Mouse (Mus musculus): ENCODE results near the gene Kcnab1. TPM values are rescaled to one million over a fixed set of nuclear protein-coding genes. Genes with fewer than 3 reads are reported as not detected.

Gene Kcnab1
- polyA plus RNA-seq, 1 experiment from 2014 or later = 6.7 TPM

DNA sequence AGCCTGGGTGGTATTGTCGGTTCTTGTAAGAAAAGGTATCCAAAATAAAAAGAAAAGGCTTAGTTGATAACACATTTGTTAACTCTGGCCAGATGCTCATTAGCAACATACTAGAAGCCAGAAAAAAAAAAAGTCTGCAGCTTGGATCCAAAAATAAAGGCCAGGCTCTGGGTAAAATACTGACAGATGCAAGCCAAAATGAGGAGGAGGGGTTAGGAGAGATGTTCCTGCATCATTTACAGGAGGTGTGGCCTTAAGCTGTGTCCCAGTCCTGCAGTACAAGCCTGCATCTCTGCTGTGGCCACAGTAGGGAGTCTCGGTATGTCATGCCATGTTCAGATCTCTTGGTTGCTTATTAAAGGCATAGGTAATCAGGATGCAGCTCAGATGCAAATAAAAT, 179.8 kb downstream of the Kcnab1 start:
- no peak overlapping the region for H3K4me3 ChIP-seq
- no peaks in the 10 kb centered on the region for H3K27me3 ChIP-seq (ENCODE audit: low read depth, poor library complexity, severe bottlenecking)

DNA sequence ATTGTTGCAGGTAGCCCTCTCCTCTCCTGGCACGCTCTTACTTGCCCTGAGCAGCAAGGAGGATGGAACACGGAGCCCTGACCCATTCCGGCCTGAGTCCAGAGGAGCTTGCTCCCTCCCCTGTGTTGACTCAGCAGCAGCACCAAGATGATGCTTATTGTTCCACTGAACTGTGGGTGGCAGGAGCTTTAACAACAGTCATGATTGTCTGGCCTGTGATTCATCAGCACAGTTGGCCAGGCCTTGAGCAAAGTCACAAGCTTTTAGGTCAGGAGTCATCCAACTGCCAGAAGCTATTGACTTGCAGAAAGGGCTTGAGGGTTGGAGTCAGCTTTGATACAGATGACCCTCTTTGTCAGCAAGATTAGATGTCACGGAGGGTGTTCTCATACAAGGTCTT, 187.8 kb downstream of the Kcnab1 start:
- H3K36me3 ChIP-seq = no peaks in the 10 kb centered on the region
- H3K9me3 ChIP-seq (replicated peaks) = no peaks in the 10 kb centered on the region
- H3K27me3 ChIP-seq (ENCODE audit: low read depth, poor library complexity, severe bottlenecking) = peaks cover 25% of the 10 kb centered on the region
- DNase-seq (ENCODE audit: low spot score) = peak; percentile 16
- WGBS = 25% methylated on average over 4 of the region's 4 CpGs
- peaks cover 16% of the 10 kb centered on the region for H3K4me1 ChIP-seq
- H3K27ac ChIP-seq (replicated peaks) = no peak overlapping the region
- no peak overlapping the region for H3K4me3 ChIP-seq

More for the DNA sequence above, 179.8 kb downstream of the Kcnab1 start:
- no peak for DNase-seq (ENCODE audit: low spot score)
- no peak overlapping the region for H3K27ac ChIP-seq (replicated peaks)
- 0 out of 2 replicates have a peak, but pooled peaks cover 5% of the 10 kb centered on the region for H3K9me3 ChIP-seq (replicated peaks)
- no peaks in the 10 kb centered on the region for H3K36me3 ChIP-seq
- H3K4me1 ChIP-seq = no peaks in the 10 kb centered on the region
- WGBS = 86% methylated on average over 2 of the region's 2 CpGs

- no peak for DNase-seq (ENCODE audit: low spot score)
- no peaks in the 10 kb centered on the region for H3K9me3 ChIP-seq (replicated peaks)
- H3K36me3 ChIP-seq = no peaks in the 10 kb centered on the region
- H3K27ac ChIP-seq (replicated peaks) = no peak overlapping the region
- H3K4me1 ChIP-seq = peaks cover 27% of the 10 kb centered on the region
- no peak overlapping the region for H3K4me3 ChIP-seq
- peaks cover 25% of the 10 kb centered on the region for H3K27me3 ChIP-seq (ENCODE audit: low read depth, poor library complexity, severe bottlenecking)
- 91% methylated on average over 4 of the region's 4 CpGs for WGBS
Measured at GRCm38 (mm10) chr3:65299205-65299604, 190.0 kb downstream of the Kcnab1 start.

- Histone ChIP-seq H3K4me3 (no peak overlapping the region), H3K27ac (replicated peaks) (no peak overlapping the region), H3K4me1 (peaks cover 27% of the 10 kb centered on the region), H3K9me3 (replicated peaks) (no peaks in the 10 kb centered on the region), H3K36me3 (no peaks in the 10 kb centered on the region), H3K27me3 (ENCODE audit: low read depth, poor library complexity, severe bottlenecking) (peaks cover 12% of the 10 kb centered on the region)
- 59% methylated on average over 3 of the region's 3 CpGs for WGBS
- no peak for DNase-seq (ENCODE audit: low spot score)
Measured at GRCm38 (mm10) chr3:65301531-65301930, 192.3 kb downstream of the Kcnab1 start.

DNA sequence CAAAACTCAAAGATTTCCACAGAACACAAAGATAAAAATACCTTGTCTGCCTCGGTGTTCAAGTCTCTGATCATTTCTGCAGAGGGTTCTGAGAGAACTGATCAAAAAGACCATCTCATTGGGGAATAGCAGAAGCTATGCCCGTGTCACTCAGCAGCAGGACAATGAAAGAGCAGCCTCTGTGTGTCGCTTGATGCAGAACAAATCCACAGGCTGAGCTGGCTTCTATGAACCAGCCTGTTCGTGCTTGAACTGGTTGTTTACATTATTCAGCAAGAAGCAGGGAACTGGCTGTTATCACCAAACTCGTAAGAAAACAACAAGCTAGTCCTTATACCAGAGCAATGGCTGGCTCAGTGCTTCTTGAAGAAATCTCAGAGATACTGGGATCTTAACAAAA, 193.4 kb downstream of the Kcnab1 start:
- 10% methylated on average over 5 of the region's 5 CpGs for WGBS
- DNase-seq (ENCODE audit: low spot score) = peak; percentile 34

GRCm38 (mm10) chr3:65315837-65316236, 206.7 kb downstream of the Kcnab1 start:
- H3K9me3 ChIP-seq (replicated peaks) = no peaks in the 10 kb centered on the region
- H3K27me3 ChIP-seq (ENCODE audit: low read depth, poor library complexity, severe bottlenecking) = no peaks in the 10 kb centered on the region
- H3K27ac ChIP-seq (replicated peaks) = no peak overlapping the region
- no peak for DNase-seq (ENCODE audit: low spot score)
- no peaks in the 10 kb centered on the region for H3K36me3 ChIP-seq
- H3K4me3 ChIP-seq = no peak overlapping the region
- 79% methylated on average over 6 of the region's 6 CpGs for WGBS
- H3K4me1 ChIP-seq = no peaks in the 10 kb centered on the region

More for the DNA sequence above, 193.4 kb downstream of the Kcnab1 start:
- peaks cover 16% of the 10 kb centered on the region for H3K4me1 ChIP-seq
- H3K27me3 ChIP-seq (ENCODE audit: low read depth, poor library complexity, severe bottlenecking) = peaks cover 12% of the 10 kb centered on the region
- no peak overlapping the region for H3K4me3 ChIP-seq
- no peaks in the 10 kb centered on the region for H3K36me3 ChIP-seq
- H3K27ac ChIP-seq (replicated peaks) = no peak overlapping the region
- H3K9me3 ChIP-seq (replicated peaks) = no peaks in the 10 kb centered on the region

DNA sequence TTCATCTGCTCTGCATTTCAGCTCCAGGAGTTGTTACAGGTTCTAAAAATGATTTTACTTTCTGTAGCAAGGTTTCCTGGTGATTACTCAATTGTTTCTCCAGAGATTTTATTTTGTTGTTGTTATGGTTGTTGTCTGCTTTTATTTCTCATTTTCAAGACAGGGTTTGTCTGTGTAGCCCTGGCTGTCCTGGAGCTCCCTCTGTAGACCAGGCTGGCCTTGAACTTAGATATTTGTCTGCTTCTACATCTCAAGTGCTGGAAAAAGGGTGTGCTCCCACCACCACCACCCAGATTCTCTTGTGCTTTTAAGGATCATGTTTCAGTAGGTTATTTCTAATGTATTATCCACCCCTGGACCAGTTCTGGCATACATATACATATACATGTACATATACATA, 207.6 kb downstream of the Kcnab1 start:
- DNase-seq (ENCODE audit: low spot score) = no peak
- Histone ChIP-seq H3K4me1 (no peaks in the 10 kb centered on the region), H3K27me3 (ENCODE audit: low read depth, poor library complexity, severe bottlenecking) (no peaks in the 10 kb centered on the region), H3K9me3 (replicated peaks) (no peaks in the 10 kb centered on the region), H3K36me3 (no peaks in the 10 kb centered on the region), H3K27ac (replicated peaks) (no peak overlapping the region), H3K4me3 (no peak overlapping the region)

DNA sequence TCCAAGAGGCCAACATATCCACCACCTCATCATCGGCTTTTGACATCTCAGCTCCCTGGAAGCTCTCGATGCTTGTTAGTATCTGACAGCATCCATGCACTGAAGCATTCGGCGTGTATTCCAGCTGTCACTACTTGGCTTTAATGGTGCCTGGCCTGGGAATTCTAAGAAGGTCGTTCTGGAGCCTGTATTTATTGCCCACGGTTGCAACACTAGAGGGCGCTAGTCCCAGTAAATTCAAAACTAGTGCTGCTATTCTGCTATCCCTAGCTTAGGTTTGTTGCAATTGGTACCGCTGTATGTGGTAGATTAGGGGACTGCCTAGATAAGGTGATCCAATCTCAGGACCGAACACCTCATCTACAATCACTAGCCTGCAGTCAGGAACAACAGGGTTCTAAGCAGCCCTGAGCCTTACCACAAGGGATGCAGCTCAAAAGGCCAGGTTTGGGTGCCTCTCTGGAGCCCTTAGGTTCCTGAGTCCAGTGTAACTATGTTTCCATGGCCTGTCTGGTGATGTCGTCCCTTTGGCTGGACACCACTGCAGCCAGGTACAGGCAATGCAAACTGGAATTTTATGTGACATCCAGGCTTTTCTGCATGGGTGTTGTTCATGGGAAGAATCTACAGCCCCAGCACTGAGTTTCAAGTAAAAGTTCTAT, 208.8 kb downstream of the Kcnab1 start:
- Histone ChIP-seq H3K27me3 (ENCODE audit: low read depth, poor library complexity, severe bottlenecking) (no peaks in the 10 kb centered on the region), H3K4me3 (no peak overlapping the region), H3K9me3 (replicated peaks) (no peaks in the 10 kb centered on the region), H3K27ac (replicated peaks) (no peak overlapping the region), H3K4me1 (no peaks in the 10 kb centered on the region), H3K36me3 (no peaks in the 10 kb centered on the region)
- DNase-seq (ENCODE audit: low spot score) = peak; percentile 50
- WGBS = 44% methylated on average over 10 of the region's 10 CpGs

- Histone ChIP-seq H3K4me1 (no peaks in the 10 kb centered on the region), H3K9me3 (replicated peaks) (no peaks in the 10 kb centered on the region), H3K36me3 (no peaks in the 10 kb centered on the region), H3K27ac (replicated peaks) (no peak overlapping the region), H3K27me3 (ENCODE audit: low read depth, poor library complexity, severe bottlenecking) (no peaks in the 10 kb centered on the region), H3K4me3 (no peak overlapping the region)
- WGBS = 72% methylated on average over 7 of the region's 7 CpGs
- no peak for DNase-seq (ENCODE audit: low spot score)
Measured at GRCm38 (mm10) chr3:65319248-65320008, 210.2 kb downstream of the Kcnab1 start.

DNA sequence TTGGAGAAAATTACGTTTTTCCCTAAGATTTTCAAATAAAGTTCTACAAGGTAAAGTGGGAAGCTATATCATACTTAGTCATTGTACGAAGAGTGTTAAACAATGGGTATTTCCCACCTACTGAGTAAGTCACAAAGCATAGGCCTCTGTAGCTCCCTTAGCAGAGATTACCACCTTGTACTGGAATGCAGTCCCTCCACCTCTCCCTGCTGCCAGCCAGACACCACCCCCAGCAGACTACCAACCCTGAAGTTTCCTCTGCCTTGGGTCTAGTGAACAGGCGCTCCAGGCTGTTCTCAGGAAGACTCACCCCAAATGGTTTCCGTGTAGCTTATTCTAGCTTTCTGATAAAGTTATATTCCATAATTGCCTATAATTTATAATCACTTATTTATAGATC, 211.8 kb downstream of the Kcnab1 start:
- H3K9me3 ChIP-seq (replicated peaks) = no peaks in the 10 kb centered on the region
- WGBS = 83% methylated on average over 4 of the region's 4 CpGs
- no peak overlapping the region for H3K4me3 ChIP-seq

GRCm38 (mm10) chr3:65321981-65322779, 213.0 kb downstream of the Kcnab1 start:
- H3K4me1 ChIP-seq = no peaks in the 10 kb centered on the region
- no peak overlapping the region for H3K27ac ChIP-seq (replicated peaks)
- WGBS = 95% methylated on average over 14 of the region's 14 CpGs
- no peaks in the 10 kb centered on the region for H3K27me3 ChIP-seq (ENCODE audit: low read depth, poor library complexity, severe bottlenecking)
- H3K4me3 ChIP-seq = no peak overlapping the region
- H3K36me3 ChIP-seq = no peaks in the 10 kb centered on the region
- H3K9me3 ChIP-seq (replicated peaks) = no peaks in the 10 kb centered on the region
- DNase-seq (ENCODE audit: low spot score) = no peak

More for the DNA sequence above, 211.8 kb downstream of the Kcnab1 start:
- Histone ChIP-seq H3K36me3 (no peaks in the 10 kb centered on the region), H3K27me3 (ENCODE audit: low read depth, poor library complexity, severe bottlenecking) (no peaks in the 10 kb centered on the region), H3K27ac (replicated peaks) (no peak overlapping the region), H3K4me1 (no peaks in the 10 kb centered on the region)
- no peak for DNase-seq (ENCODE audit: low spot score)

DNA sequence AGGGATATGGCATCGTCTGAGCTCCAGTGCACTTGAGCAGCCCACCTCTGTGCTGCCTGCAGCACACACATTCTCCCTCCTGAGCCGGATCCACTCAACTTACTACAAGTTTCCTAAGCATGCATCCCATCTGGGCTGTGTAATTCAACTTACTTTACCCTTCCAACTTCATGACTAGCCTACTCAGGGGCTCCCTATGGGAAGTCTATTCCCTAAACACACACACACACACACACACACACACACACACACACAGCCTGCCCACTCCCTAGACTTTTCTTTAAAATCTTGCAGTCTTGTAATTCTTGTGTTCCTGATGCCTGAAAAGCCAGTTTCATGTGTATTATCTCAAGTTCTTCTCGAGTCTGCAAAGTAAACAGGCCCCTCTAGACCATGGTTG, 216.1 kb downstream of the Kcnab1 start:
- DNase-seq (ENCODE audit: low spot score) = no peak
- Histone ChIP-seq H3K27me3 (ENCODE audit: low read depth, poor library complexity, severe bottlenecking) (no peaks in the 10 kb centered on the region), H3K4me3 (no peak overlapping the region), H3K36me3 (no peaks in the 10 kb centered on the region), H3K27ac (replicated peaks) (no peak overlapping the region), H3K4me1 (no peaks in the 10 kb centered on the region), H3K9me3 (replicated peaks) (no peaks in the 10 kb centered on the region)
- WGBS = 77% methylated on average over 3 of the region's 3 CpGs

DNA sequence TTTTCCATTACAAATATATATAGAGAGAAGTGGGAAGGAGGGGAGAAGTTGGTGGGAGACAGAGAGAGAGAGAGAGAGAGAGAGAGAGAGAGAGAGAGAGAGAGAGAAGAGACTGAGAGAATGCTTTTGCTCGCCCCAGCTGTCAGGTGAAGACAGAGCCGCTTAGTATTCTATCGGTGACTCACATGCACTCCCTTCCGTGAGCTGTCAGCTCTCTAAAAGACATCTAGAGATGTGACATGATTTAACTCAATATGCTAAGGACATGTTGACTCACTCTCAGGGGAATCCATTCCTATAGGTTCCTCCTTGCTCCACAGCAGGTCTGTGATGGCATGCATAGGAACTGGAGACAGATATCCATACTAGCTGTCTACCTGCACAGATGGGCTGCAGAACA, 219.6 kb downstream of the Kcnab1 start:
- no peaks in the 10 kb centered on the region for H3K9me3 ChIP-seq (replicated peaks)
- WGBS = 87% methylated on average over 4 of the region's 4 CpGs

More for the DNA sequence above, 219.6 kb downstream of the Kcnab1 start:
- no peaks in the 10 kb centered on the region for H3K27me3 ChIP-seq (ENCODE audit: low read depth, poor library complexity, severe bottlenecking)
- DNase-seq (ENCODE audit: low spot score) = no peak
- H3K4me3 ChIP-seq = no peak overlapping the region
- no peaks in the 10 kb centered on the region for H3K4me1 ChIP-seq
- H3K27ac ChIP-seq (replicated peaks) = no peak overlapping the region
- H3K36me3 ChIP-seq = no peaks in the 10 kb centered on the region

Data from midbrain, embryonic 10.5 days (tissue).